Mouse (Mus musculus) c-Kit-positive CD71-positive TER-119-positive erythroid progenitor cells, embryonic 14.5 days (primary cell): ENCODE data around the gene Mroh2a.

Experiments used
- DNase-seq: peaks from one replicate; pipeline ENCODE4 v3.0.0-alpha.2; 2013; ENCODE audit warnings: low spot score

Gene Mroh2a

DNA sequence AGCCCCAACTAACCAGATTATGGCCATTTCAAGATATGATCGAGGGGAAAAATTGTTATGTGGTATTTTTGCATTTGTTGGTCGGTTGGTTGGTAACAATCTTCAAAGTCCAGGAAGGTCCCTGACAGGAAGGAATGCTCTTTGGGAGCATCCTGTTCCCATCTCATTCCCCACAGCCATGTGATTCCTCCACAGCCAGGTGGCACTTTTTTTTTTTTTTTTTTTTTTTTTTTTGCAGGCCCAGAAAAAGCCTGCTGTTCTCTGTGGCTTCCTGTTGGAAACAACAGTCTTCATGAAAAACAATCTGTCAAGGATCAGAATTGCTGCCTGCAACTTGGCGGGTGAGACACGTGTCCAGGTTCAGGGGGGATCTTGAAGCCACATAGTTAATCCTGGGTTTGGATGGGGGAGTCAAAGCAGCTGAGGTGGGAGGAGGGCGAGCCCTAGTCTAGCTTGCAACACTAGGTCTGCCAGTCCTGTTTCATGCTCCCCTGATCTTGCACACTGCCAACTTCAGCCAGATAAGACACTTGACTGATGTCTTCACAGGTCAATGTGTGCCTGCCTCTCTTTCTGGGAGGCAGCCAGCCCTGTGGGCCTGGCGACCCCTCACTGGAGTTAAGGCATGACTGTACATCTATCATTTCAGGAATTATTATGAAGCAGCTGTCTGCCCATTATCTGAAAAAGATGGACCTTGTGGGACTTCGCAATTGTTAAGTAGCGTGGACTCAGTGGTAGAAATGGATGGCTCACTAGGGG lies 32.3 kb downstream of the Mroh2a start:
- no peak for DNase-seq

DNA sequence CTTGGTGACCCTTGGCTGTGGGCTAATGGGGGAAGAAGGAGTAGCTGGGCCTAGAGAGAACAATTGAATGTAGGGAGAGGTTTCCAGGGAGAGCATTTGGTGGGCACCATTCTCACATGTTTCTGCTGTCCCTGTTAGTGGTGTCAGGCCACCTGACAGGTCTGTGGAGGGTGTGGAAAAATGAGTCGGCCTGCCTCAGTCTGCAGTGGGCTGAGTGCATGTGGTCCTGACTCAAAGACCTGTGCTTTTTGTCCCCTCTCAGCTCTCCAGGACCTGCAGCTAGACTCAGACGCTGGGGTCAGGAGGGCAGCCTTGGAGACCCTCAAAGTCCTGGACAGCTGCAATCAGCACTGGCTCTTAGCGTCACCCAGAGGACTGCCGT lies 32.8 kb downstream of the Mroh2a start:
- no peak for DNase-seq

DNA sequence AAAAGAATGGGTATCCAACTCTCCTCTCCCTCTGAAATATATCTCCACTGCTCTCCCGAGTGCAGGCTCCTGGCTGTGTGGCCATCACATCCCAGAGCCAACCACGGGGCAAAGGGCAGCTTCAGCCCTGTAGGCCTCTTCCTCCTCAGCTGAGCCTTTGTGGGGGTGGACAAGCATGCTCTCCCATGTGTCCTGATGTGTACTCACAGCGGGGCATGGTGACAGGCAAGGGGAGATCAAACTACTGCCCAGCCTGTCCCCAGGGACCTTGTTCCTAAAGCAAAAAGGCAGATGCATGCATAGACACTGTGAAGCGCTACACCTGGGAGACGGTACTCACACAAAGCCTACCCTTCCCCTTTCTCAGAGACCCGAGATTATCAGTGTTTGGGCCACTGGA lies 33.3 kb downstream of the Mroh2a start:
- no peak for DNase-seq

DNA sequence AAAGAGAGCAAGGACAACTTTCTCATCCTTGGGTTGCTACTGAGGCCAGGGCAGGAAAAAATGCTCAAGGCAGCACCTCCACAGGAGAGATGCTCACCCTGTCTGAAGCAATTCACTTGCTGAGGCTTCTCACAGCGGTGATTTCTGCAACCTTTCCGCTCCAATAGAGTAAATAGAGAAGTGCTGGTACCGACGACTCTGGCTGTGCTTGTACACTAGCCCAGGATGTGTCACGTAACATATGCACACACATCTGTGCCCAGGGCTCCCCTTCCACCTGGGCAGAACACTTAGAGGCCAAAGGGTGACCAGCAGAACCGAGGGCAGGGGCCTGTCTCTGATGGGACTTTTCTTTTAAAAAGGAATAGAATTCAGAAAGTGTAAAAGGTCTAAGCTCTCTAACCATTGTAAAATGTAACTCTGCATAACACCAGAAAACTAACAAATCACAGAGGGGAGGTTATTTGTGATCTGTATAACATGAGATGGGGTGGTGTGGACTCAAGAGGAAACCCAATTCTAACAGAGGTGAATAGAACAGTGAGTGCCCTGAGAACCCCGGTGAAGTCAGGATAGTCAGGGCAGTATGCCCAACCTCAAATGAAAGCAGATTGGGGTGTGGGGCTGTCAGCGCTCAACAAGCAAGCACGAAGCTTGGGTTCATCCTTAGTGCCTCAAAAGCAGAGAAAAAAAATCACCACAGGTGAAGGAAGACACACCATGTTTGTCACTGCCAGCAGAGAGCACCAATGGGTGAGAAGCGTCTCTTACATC lies 34.0 kb downstream of the Mroh2a start:
- DNase-seq, result no peak

DNA sequence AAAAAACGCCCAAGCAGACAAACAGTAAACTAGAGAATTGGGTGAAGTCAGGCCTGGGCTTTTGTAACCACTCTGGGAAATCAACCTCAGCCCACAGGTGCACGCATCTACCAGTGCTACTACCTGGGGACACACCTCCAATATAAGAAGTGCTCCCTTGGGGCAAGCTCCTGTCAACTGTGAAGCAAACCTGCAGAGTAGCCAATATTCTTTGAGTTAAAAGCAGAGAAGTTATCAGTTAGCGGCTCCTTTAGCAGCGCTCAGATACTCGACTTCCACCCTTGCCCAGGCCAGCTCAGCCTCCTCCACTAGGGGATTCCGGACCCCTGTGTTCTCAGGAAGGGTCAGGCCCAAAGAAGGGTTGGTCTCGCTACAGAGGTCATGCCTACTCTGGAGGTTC lies 34.9 kb downstream of the Mroh2a start:
- no peak for DNase-seq

DNA sequence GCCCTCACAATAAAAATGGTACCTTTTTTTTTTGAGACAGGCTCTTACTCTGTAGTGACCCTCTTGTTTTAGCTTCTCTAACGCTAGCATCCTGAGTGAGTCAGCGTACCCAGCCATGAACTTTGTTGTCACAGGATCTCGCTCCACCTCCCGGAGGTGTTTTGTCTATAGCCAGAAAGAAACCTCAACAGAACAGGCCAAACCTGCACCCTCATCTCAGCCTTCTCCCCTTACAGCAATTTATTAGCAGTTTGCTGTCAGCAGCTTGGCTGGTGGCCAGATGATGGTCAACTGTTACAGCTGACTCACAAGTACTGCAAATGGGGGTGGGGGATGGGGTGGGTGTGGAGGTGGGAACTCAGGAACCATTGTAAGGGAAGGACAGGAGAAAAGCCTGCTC lies 35.5 kb downstream of the Mroh2a start:
- no peak for DNase-seq

DNA sequence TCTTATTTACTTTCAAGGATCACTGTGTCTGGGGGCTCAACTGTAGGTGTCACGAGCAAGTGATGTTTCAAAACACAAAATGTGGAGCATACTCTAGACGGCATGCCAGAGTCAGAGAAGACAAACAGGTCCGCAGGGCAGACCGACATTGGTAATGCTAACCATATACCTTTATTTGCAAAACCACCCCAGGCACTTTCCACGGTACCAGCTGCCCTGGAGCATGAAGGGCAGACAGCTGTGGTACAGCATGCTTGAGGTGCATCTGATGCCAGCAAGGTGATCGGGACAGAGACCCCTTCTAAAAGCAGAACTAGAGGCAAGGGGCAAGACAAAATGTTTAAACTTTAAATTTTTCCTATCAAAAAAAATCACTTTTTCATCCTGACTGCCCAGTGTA lies 36.2 kb downstream of the Mroh2a start:
- no peak for DNase-seq

DNA sequence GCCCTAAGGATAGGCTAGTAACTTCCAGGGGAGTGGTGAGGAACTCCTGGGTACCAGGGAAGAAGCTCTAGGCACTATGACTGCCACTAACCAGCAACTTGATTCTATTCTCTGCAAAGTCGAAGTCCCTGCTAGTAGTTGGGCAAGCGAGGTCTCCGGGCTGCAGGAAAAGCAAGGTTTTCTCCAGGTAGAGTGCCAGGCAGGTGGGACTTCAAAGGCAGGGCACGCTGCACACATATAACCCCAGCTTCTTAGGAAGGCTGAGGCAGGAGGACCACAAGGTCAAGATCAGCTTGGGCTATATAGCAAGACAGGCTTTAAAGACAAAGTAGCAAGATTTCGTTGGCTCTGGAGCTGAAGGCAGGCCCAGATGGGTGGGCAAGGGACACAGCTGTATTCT lies 37.0 kb downstream of the Mroh2a start:
- no peak for DNase-seq

DNA sequence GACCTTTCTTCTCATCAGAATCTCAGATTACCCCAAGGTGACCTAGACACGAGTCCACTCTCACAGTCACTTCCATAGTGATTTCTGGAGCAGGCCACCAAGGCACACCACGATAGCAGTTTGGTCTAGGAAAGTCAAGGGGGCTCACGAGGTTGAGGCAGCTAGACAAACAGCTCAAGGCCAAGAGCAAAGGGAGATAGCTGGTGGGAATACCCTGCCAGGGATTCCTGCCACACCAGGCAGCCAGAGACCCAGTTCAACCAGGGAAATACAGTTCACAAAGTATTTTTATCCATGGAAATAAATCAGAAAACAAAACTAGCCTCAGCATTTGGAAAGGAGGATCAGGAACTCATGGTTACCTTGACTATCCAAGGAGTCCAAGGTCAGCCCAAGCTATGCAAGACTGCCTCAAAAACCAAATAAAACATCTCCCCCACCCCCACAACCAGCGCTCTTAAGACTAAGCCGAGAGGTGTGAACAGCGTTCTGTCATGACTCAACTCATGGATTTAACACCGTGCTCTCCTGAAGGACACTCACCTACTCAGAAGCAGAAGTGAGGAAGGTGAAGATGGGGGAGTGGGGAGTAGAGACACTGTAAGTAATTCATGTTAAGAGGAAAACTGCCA lies 37.6 kb downstream of the Mroh2a start:
- DNase-seq, result no peak

DNA sequence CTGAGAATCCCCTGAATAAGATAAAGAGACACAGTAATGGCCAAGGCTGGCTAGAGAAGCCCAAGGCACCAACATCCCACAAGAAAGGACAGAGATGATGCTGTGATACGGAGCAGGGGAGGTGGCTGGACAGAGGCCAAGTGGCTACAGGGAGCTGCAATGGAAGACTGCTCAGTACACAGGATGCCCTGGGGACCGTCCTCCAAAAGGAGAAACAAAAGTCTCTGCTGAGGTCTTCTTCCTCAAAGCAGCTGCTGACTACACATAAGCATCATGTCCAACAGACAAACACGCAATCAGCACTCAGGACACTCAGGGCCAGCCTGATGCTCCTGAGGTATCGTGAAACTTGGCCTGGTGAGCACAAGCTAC lies 38.1 kb downstream of the Mroh2a start:
- no peak for DNase-seq

DNA sequence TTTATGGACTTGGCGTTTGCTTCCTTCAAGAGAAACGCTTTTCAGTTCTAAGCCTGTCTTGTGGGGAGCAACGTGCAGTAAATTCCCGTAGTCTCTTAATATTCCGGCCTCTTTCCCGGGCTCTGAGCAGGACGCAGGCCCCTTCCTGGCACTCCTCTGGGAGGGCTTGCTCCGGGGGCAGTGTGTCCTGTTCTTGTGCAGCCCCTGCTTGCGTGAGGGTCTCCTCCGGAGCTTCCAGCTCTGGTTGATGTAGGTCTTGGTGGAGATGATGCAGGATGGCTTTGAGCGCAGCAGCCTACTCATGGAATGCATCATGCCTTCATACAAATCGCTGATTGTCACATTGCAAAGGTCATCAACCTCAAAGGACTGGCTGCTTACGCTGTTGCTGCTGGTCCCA lies 39.3 kb downstream of the Mroh2a start:
- no peak for DNase-seq

DNA sequence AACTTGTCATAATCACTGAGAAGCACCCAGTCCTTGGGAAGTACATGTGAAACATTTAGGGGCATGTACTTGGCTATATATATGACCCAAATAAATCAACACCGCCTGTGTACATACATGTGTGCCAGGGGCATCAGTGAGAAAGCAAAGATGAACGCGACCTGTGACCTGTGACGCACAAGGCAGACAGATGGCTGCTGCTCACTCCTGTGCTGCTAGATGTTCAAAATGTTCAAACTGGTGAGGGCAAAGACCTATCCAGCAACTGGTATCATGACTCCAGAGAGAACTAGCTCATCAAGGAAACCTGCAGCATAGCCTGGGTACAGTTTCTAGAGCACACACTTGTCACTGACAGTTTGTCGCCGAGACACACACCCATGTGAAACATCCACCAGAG lies 40.7 kb downstream of the Mroh2a start:
- no peak for DNase-seq

DNA sequence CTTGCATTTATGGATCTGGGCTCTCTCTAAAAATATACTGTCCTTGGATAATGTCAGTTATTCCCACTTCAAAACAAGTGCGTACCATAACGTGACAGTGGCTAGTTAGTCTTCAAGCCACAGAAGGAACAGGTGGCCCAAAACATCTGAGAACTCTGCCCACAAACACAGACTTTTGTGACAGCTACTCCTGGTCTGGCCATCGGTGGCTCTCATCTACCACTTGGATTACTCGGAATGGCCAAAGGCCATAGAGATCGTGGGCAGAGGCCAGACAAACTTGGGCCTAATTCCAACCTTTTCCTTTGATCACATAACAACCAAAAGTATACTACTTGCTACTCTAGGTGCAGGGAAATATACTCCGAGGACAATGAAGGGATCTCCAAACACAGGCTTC lies 41.3 kb downstream of the Mroh2a start:
- DNase-seq, result no peak

DNA sequence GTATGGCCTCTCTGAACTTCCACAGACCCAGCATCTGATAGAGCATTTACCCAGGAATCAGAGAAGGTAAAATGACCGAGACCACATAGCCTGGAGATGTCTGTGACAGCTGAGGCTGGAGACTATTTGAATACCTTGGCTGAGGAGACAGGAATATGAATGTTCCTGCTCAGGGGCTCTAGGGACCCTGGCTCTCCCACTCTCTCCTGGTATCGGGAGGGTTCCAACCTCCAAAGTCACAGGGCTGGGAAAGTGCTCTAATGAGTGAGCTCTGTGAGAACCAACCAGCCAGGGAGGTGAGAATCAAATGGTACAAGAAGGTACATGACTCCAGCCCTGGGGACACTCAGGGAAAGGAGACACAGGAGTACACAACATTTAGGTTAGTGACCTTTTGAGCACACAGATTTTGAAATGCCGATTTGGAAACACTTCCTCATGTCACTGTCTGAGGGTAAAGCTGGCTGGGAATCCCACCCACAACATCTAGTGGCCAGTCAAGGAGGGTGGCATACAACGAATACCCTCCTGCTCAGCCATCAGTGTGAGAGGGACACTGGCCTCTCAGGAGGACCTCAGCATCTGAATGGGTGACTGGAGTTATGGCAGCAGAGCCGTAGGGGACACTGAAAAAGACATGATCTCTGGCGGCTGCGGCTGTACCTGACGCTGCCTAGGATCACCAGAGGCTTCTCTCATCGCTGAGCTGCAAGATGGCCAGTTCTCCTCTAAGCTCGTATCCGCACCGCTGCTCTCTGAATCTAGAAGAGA lies 42.9 kb downstream of the Mroh2a start:
- DNase-seq, result no peak

DNA sequence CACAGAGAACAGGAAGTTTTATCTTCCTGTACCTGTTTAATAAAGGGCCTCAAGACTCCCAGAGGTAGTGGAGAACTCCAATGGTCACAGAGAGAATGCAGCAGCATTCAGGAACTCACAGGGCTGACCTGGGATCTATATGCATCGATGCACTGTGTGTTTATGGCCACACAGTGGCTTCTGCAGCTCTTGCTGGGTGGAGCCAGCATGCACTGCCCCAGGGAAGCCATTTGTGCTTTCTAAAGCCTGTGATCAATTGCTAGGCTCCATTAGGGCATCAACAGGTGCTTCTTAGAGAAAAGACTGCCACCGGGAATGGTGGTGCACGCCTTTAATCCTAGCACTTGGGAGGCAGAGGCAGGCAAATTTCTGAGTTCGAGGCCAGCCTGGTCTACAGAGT lies 46.1 kb downstream of the Mroh2a start:
- no peak for DNase-seq

DNA sequence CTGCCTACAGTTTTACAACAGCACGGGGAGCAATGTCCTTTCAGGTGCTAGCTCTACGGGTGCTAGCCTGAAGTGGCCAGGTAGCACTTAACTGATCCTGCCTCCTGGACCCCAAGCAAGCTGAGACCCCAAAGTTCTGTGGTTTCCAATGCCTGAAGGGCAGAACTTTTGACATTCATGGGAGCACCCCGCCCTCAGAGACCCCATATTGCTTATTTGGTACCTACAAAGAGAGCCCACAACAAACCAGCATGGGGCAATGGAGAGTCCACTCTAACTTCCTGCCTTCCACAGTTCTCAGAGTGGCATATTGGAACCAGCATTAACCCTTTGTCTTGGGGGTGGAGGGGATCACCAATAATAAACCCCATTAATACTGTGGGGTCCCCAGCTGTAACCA lies 46.5 kb downstream of the Mroh2a start:
- no peak for DNase-seq

DNA sequence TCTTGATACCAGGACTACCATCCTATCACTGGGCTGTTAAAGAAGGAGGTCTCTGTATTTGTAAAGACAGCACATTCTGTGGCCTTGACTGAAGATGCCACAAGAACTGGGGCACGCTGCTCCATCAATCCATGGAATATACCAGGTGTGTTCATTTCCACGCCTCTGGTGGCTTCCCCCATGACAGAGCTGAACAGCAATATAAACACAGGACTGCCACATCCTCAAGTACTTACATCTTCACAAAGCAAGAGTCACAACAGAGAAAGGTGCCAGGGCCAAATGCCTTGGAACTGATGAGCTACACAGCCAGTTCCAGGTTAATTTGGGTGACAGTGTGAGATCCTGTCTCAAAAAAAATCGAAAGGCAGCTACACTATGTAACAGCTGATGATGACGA lies 47.0 kb downstream of the Mroh2a start:
- DNase-seq, result no peak

DNA sequence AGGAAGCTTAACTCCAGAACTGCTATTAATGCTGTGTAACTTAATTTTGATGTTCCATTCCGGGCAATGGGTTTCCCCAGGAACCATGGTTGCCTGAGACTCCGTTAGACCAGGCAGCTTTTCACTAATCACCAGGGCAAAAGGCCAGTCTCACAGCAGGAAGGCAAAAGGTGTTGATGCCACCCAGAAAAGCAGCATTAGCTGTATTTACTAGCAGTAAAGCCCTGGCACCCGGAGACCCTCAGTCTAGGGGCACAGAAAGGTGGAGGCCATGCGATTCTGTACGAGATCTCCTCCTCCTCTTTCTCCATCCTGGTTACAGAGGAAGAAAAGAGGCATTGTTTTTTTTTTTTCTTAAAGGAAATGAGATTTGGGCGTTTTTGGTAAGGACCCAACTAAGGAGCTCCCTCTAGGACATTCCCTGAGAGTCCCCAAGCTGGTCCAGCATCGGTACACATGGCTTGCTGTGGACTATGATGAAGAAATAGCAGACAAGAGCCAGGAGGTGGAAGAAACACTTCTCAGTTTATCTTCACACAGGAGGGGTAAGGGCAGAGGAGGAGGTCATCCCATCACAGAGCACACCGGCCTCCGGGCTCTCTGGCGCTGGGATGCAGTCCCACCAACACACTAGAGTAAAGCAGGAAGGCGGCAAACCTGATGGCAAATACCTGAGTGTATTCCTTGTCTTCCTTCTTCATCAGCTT lies 47.7 kb downstream of the Mroh2a start:
- DNase-seq, result no peak

DNA sequence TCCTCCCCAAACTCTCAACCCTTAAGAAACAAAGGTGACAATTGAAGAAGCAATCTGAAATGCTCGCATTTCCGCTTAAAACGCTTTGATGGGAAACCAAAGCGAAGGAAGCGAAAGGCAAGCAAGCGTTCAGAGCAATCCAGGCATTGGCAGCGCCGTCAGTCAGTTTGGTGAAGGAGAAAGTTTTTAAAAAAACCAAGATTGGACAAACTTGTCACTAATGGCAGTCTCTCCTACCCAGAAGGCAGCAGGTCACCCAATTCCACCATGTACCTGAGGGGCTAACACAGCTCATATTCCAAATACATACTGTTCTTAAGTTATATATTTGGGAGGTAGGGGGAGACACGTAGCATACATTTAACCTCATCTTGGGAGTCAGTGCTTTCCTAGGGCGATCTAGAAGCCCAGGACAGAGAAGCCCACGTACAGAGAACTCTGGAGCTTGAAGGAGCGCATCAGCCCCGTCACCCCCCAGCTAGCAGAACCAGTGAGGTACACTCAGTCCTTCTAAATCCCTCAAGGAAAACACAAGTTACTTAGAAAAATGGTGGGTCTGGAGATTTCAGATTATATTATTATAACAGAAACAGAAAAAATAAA lies 48.4 kb downstream of the Mroh2a start:
- no peak for DNase-seq

DNA sequence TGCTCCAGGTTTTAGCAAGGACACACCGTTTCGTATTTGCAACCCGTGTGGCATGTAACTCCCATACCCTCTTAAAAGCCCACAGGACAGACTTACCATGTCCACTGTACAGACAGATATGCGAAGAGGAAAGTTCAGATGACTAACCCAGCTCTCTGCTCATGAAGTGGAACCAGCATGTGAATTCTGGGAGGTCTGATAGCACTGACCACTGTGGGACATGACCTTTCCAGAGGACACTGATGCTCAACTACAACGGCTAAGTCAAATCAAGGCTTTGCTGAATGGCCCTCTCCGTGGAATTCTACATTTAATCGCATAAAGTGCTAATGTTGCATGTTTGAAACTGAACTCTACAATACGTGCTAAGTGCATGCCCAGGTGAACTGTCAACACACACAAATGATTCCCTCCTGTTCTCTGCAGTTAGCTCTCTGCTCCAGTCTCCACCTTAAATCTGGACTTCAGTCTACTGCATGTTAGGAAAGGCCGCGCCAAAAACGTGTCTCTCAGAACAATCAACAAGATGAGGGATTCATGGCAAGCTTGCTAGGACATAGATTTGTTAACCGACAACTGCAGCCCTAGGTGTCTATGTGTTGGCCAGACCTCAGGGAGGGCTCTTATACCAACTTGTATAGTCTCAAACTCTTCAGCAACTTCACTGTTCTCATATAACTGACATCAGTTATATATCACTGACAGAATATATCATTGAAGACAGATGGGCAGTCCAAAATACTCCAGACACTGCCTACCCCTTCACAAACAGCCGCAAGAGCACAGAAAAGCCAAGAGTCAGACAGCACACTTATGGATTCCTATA lies 49.1 kb downstream of the Mroh2a start:
- DNase-seq, result no peak
